Mouse (Mus musculus): ENCODE data around the gene Phlpp1.
"Not testable (repeated sequence)": the region's sequence is repeated elsewhere in the genome, so short reads cannot be mapped to it uniquely, and the experiment has no call there.

Phlpp1 gene

DNA sequence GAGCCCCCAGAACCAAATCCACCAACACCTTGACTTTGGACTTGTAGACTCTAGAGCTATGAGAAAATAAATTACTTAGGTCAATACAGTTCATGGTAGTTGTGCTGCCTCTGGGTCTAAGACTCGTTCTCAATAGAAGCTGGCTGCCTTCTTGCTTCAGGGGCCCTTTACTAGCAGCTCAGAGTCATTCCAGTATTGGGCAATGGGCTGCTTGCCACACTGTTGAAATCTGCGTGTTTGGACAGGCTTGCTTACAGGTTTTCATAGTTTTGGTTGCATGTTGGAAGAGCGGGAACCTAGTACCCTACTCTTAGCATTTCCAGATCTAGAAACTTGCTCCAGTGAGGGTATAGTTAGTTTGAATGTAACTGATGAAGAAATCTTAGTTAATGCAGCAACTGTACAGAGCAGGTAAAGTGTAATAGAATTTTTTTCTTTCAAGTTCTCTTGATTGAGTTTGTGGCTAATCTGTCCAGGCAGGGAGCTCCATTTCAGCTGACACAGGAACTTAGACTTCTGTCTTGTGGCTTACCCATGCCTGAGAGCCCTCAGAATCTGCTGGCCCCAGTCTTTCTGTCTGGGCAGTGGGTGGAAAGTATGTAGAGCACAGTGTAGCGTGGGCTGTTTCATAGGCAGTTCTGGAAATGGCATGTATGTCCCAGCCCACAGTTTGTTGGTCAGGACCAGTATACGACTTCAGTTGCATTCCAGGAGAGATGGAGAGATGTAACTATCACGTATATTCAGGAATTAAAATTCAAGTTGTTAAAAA is 96.7 kb downstream of the Phlpp1 start:
- DNase-seq = no peak

DNA sequence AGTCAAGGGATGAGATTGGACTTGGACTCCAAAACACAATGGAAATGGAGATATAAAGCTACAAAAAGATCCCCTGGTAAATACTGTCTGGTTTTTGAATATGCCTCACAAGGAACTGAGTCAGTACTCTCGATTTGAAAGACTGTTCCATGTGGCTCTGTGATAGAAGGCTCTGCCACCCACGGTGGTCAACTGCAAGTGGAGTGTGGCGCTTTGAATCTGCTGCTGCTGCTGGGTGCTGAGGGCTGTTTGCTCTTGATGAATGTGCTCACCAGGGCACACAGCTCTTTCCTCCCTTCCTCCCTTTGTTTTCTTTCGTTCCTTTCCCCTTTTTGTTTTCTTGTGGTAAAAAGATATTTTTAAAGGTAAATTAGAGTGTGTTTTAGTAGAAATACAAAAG is 97.8 kb downstream of the Phlpp1 start:
- DNase-seq = no peak

DNA sequence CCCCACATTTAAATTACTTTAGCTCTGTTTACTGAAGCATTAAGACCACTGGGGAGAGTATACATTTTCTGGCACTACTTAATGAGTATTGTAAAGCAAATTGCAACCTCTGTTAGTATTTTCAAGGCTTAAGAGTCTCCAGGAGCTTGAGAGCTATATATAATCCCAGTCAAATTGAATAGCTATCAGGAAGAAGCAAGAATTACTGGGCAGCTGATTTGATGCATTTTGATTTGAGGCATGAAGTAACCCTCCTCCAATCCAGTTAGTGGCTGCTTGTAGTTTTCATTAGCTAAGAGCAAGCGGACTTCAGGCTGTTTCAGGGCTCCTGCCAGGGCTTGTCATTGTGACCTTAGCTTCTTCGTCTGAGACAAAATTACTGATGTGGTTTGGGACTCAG is 101.4 kb downstream of the Phlpp1 start:
- no peak for DNase-seq

DNA sequence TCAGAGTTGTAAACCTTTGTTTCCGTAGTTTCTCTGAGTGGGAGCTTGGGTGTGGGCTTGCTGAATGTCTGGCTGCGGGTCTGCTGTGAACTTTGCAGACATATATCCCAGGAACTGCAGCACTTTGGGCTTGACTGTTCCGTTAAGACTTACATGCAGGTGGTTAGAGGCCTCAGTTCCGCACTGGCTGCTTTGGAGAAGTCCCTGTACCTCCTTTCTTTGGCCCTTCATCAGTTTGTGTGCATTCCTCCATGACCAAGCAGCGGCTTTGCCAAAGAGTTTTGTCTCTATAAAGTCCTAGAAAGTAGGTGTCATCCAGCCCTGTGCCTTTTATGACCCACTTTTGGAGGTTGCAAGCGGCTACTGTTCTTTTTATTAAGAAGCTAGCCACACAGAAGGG is 102.2 kb downstream of the Phlpp1 start:
- no peak for DNase-seq

DNA sequence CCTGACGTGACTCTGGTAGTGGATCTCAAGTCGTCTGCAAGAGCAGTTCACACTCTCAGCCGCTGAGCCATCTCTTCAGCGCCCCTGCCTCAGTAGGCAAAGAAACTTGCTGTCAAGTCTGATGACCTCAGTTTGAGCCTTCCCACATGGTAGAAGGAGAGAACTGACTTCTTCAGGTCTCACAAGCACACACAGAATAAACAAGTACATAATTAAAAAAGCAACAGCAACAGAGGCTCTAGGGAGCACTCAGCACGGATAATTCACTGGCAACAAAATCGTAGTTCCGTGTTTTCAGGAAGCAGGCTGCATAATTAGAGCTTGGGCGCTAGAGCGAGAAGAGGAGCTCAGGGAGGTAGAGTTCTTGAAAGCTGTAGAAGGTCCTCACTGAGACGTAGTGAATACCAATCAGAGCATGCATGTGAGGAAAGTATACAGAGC is 103.0 kb downstream of the Phlpp1 start:
- no peak for DNase-seq

DNA sequence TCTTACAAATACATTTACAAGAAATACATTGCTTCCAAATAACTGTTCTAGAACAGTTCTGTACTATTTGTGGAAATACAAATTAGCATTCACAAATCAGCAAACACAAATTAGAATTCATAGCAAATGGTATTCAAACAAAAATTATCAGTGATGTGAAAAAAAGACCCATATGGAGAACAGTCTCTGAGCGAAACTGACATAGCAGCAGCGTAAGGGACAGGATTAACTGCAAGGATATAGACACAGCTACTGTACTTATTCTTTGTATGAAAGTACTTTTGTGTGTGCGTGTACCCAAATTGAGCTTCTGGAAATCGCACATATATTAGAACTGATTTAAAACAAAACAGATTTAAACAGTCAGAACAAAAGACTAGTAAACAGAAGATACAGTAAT is 103.6 kb downstream of the Phlpp1 start:
- no peak for DNase-seq

DNA sequence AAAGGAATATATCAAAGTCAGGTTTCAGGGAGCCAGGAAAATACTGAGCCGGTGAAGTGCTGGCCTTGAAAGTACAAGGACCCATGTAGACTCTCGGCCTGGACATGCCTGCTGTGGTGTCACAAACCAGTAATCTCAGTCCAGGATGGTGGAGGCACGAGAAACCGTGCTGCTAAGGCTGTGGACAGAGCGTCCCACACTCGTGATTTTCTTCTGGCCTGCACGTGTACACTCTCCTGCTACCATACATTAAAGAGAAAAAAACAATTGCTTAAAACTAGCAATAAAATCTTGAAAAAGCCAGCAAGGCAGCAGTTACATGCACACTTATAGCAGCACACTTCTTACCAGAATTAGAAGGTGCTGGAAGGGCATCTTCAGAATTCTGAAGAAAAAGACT is 104.2 kb downstream of the Phlpp1 start:
- DNase-seq = no peak

DNA sequence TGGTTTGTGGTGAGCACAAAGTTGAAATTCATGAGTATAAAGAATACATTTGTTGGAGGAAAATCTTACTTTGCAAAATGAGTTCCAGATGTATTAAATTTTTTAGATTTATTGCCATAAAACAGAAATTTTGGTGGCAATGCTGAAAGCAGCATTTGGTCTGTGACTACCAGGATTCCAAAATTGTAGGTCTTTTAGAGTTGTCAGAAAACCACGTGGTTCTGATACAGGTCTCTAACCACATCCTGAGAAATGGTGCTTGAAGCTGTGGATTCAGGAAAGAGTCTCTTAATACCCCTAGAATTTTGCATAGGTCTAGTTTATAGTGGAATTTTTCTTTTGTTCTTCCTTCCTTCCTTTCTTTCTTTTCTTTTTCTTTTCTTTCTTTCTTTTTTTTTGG is 105.3 kb downstream of the Phlpp1 start:
- no peak for DNase-seq

DNA sequence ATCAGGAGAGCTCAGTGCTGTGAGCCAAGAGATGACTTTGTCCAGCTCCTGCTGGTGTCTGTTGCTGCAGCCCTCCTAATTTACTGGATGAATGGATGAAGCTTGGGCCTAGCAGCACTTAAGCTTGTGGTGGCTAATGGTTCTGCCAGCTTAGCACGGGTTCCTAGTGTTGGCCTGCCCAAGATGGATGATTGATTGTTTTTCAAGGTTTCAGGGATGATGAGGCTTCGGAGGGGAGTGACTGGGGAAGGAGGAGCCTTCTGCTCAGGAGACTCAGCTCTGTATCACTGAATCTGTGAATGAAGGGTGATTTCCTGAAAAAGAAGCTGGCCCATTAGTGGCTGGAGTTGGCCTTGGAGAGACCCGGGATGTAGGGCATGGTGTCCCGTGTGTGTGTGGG is 105.7 kb downstream of the Phlpp1 start:
- DNase-seq = no peak

DNA sequence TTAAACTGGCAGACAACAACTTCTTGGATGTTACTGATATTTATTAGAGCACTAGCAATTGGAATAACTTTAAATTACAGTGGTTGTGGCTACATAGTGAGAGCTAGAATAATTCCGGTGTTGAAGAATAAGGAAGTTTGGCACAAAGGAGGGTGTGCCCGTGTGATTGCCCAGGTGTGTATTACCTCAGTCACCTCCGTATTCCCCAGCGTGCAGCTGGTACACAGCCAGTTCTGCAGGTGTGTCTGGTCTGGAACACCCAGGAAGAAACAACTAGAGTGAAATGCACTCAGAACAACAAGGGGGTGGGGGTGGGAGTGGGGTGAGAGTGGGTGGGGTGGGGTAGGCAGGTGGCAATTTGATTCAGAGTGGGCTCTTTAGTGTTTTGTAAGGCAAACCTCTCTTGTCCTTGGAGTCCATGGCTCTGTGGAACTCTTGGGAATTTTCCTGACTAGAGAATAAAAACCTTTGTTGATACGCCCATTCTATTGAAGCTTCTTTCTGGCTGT is 107.1 kb downstream of the Phlpp1 start:
- DNase-seq = peak; percentile 29

DNA sequence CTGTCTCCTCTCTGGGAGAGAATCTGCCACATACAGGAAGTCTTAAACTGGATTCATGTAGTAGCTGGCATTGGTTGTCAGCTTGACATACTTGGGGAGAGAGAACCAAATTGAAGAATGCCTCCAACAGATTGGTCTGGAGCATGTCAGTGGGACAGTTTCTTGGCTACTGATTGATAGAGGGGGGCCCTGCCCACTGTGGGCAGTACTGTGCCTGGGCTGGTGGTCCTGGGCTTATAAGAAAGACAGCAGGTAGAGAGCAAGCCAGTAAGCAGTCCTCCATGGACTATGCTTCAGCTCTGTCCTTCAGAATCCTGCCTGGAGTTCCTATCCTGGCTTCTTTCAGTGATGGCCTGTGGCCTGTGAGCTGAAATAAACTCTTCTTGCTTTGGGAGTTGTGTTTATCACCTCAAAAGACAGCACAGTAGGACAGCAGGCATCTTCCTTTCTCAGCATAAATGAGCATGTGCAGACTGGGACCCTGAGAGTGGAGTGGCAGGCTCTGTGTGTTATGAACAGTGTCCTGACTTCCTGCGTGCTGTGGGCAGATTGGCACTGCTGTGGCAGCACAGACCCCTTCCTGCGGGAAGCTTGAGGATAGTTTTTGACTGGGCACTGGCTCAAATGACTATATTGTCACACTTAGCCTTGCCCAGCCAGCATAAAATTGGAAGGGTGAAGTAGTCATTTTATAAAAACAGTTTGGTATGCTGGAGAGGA is 108.0 kb downstream of the Phlpp1 start:
- DNase-seq = peak; percentile 8

DNA sequence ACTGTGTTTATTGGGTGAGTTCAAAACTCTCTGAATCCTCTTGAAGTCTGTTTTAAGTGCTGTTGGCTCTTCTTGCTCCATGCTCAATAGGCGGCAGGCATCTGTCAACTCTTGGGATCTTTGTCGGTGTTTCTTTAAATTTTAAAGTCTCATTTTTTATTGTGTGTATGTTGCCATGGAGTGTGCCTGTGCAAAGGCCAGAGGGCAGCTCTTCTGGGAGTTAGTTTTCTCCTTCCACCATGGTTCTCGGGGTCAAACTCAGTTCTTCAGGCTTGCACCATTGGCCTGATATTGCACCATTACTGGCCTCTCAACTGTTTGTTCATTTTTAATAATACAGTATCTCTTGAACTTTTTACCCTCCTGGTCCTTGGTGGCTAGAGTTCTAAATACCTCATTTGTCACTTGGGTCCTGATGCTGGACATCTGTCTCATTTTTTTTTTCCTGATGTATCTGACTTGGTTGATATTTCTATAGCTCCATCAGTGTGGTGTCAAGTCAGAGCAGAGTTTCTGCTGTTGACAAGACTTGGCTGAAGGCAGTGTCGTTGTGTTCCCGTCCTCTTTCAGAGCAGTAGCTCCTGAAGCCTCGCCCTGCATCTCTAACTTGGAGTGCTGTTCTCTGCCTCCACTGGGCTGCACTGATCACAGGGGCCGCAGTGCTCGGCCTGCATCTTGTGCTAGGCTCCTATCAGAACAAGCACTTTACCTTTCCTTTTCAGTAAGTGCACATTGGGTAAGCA is 108.8 kb downstream of the Phlpp1 start:
- no peak for DNase-seq

DNA sequence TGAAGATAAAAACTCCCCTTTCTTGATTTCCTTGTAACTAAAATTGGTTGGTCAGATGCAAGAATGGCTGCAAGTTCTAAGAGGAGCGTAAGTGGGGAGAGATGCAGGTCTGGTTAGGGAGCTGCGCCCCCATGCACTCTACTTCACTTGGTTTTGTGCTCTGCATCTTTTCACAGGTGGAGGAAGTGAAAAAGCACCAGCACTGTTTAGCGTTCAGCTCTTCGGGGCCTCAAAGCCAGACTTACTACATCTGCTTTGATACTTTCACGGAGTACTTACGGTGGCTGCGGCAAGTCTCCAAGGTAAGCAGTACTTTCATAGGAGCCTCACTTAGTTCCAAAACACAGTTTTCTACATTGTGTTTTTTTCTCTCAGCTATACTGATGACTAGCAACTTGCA is 115.3 kb downstream of the Phlpp1 start:
- DNase-seq = no peak

DNA sequence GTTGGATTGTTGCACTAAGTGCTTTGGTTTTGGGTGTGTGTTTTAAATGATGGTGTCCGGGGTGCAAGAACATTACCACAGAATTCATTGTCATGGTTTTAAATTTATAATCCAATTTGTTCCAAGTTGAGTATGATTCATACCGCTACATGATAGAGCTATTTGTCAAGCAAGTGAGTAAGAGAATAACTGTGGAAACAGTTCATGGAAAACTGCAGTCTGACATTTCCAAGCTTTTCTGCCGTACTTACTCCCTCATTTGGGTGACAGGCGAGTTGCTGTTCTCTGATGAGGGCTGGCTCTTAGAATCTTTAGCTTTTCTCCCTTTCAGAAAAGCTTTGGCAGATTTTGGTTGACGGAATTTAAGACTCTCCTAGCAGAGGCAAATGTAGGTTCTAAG is 117.5 kb downstream of the Phlpp1 start:
- DNase-seq = no peak

DNA sequence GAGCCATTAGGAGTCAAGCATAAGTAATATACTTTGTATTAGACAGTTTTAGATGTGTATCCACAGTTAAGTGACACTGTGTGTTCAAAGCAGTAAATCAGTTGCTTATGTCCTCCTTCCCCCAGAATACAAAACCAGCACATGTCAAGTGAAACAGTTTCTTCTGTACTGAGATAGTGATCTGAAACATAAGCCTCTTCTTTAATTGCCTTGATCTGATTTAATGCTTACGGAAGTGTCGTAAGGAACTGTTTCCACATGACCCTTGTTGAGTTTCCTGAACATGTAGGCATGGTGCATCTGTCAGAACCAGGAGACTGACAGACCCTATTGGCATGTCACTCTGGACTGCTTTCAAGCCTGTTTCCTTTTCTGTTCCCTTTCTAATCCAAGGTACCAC is 118.0 kb downstream of the Phlpp1 start:
- DNase-seq = no peak

DNA sequence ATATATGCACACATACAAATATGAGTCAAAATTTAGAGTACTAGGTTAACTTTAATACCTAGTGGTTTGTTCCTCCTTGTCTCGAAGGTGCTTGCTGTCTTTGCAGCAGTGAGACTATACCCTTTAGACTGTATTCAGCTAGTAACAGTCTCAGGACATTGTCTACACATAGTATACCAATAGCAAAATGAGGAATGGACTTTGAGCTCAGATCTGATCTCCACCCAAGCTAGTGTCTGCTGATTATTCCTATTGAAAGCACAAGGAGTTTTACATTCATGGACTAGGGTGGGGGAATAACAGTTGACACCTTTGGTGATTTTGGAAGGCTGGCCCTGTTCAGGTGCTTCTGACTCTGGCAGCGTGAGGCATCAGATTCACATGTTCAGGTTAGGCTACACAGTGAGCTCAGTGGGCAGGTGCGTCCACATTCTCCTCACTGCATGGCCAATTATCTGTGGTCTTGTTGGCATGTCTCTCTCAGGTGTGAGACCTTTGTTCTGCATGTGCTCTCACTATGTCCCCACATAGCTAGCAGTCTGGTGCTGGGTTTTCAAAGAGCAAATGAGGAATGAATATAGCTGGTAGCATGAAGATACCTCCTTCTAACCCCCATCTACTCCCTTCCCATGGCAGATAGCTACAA is 138.0 kb downstream of the Phlpp1 start:
- DNase-seq = no peak

DNA sequence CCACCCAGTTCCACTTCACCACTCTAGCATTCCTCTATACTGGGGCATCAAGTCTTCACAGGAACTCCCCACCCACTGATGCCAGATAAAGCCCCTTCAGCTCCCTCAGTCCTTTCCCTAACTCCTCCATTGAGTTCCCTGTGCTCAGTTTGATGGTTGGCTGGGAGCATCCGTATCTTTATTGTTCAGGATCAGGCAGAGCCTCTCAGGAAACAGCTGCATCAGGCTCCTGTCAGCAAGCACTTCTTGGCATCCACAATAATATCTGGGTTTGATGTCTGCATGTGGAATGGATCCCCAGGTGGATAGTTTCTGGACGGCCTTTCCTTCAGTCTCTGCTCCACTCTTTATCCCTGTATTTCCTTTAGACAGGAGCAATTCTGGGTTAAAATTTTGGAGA is 138.7 kb downstream of the Phlpp1 start:
- DNase-seq = no peak

DNA sequence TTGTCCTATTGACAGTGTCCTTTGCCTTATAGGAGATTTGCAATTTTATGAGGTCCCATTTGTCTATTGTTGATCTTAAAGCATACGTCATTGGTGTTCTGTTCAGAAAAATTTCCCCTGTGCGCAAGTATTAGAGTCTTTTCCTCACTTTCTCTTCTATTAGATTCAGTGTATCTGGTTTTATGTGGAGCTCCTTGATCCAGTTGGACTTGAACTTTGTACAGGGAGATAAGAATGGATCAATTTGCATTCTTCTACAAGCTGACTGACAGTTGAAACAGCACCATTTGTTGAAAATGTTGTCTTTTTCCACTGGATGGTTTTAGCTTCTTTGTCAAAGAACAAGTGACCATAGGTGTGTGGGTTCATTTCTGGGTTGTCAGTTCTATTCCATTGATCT is 140.3 kb downstream of the Phlpp1 start:
- not testable (repeated sequence) for DNase-seq

DNA sequence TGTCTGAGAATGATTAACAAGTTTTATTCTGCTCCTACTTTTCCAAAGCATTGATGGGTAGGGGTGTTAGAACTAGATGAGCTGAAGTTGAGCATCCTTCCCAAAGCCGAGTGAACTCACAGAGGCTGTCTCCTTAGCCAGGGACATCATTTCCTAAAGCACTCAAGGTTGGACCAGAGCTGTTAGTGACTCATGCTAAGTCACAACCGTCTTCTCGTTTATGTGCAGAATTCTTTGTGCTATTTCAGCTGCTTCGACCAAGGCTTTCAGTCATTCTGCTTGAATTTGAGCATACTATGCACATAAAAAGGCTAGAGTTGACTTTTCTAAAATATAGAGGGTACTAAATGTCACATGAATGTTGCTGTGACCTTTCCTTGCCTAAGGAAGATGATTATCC is 142.9 kb downstream of the Phlpp1 start:
- DNase-seq = no peak

DNA sequence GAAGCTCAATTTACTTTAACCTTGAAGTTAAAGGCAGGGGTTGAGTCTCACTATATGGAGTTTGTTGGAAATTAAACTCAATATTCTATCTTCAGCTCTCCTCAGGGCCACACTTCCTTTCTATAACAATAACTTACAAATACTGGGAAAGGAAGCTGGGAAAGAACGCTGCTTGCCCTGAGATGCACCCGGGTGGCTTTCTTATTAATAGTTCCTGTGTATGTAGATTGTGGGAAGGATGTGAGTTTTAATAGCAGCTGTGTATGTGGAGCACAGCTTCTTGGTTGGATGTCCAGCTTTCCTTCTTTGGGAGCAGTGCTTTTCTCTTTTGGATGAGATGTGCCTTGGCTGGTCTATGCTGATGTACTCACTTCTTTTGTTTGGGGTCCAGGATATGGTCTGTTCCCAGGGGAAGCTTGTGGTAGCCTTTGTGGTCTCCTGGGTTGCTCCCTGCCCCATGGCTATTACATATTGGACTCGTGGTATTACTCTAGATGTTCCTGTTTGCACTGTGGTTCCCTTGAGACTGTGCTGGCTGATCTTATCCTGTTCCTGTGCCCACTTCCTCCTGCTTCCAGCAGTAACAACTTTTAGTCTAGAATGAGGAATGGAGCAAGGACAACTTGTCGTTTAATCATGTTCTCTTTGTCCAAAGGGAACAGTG is 145.2 kb downstream of the Phlpp1 start:
- no peak for DNase-seq

DNA sequence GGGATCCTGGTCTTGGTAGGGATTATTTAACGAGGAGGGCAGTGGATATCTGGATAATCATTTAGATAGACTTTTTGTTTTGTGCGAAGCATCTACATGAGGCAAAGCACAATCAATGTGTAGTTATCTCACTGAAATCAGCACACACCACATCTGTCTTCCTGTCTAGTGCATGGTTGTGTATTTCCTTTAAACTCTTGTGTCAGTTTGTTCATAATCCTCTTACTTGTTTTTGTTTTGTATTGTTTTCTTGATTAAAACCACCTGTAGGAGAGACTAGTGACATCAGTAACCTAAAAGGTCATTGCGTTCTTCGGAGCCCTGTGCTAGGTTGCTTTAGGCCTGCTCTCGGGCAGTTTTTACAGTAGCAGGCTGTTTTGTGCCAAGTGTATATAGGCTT is 146.8 kb downstream of the Phlpp1 start:
- DNase-seq = no peak

DNA sequence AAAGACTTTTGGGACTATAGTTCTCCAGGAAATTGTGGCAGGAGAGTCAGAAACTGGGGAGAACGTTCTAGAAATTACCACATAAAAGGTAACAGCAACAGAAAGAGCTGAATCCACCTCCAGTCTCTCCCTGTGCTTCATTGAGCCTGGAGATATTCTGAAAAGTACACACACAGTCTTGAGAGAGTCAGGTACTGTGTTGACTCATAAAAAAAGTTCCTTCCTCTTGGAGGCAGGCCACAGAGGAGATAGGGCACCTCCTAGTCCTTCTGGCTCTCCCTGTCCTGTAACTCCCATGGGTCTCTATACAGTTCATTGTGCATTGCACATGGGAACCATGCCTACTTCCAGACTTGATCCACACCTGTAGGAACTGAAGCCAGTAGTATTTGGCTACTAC is 149.0 kb downstream of the Phlpp1 start:
- no peak for DNase-seq

Data from thymus, postnatal 14 days (tissue).